Mouse (Mus musculus) CH12F3 (cell line): ENCODE results near the gene Efhd2.

Experiments used
- in situ Hi-C: fragments of 300-500 bp; cut with MboI; formaldehyde crosslinking; loops from 2 replicates; pipeline ENCODE4 v1.14.3; 2020; ENCODE audit warnings: low sequenced_read_pairs

Efhd2 gene

DNA sequence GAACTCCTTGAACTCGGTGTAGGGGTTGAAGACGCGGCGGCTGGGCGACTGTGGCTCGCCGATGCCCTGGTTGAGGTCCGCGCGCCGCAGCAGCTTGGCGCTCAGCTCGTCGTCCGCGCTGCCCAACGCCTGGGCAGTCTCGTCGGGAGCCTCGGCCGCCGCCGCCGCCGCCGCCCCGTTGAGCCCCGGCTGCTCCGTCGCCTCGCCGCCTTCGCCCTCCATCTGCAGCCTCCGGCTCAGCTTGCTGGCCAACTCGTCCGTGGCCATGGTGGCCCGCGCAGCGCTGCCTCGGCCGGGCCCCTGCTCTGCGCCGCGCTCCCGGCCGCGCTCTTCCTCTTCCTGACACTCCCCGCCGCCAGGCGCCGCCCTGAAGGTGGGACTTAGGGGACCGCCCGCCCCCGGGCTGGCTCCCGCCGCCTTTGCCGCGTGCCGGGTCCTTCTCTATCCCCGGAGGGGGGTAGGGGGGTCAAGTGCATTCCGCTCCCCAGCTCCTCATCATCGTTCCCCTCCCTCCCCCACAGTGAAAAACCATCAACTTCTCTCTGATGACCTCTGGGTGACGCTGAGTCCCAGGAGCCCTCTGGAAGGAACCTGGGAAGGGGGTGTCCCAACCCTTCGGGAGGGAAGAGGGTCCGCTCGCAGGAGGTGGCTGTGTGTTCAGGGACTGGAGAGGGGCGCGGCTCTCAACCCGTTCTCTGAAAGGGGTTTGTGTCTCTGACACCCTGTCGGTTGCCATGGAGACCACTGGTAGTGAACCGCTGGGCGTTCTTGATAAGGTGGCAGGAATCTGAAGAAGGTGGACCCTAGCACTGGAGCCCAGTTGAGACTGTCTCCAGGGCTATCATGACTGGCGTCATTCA, at the start of gene Efhd2:
Efhd2 (minus strand) TSS at position 320 of the 860 bp plus-strand sequence.
- in situ Hi-C loops = no loop called here

DNA sequence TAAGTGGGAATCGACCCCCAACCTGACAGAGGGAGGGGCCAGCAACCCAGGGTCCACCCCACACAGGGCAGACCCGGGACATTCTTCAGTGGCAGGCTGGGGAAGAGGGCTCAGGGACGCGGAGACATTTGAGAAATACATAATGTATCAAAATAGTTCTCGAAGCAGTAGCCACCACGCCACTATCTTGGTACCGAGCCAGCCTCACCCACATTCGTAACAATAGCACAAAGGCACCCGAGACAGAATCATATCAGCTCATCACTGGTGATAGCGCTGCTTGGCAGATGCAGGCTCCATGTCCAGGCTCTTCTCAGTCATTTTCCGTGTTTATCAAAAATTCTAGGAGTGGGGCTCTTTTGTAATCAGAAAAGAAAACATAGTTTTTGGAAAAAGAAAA, 49.2 kb upstream of the Efhd2 start:
- in situ Hi-C loops = no loop called here

DNA sequence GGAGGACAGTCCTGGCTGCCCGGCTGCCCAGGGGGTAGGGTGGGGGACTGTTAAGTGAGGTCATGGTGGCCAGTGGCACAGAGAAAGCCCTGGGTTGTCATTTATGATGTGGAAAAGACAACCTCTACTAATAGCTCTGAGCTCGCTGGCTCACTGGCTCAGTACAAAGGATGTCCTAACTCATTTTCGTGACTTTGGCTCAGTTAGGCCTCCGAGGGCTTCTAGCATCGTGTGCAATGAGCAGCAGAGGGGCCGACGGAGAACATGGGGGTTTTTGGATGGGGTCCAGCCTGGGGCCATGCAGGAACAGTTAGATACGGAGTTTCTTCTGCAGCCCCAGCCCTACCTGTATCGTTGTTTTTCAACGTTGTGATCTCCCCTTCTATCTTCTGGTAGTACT, 45.7 kb upstream of the Efhd2 start:
- in situ Hi-C loops = no loop called here

DNA sequence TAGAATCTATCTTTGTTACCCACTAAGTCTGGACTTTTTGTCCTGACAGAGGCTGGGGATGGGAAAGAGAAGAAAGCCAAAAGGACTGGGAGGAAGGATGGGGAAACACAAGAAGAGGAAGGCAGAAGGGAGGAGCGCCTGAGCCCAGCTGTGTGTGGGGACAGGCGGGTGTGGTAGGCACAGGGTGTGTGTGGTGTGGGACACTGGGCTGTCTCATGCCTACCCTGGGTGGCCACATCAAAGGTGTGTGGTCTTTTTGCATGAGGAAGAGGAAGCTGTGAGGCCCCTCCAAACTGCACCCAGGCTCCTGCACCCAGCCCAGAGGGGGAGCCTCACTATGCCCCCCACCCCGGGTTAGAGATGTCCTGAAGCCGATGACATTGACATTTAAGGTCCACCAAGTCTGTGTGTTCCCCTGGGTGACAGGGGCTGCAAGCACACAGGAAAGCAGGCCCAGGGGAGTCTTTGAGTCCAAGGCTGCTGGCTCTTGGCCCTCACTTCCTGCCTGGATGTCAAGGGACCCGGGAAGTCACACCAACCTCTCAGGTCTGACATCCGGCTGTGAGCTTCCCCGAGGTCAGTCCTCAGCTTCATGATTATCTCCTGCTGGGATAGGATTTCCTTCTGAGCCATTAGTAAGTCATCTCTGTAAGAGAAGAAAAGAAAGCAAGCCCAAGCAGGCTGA, 43.2 kb upstream of the Efhd2 start:
- in situ Hi-C loops = no loop called here

DNA sequence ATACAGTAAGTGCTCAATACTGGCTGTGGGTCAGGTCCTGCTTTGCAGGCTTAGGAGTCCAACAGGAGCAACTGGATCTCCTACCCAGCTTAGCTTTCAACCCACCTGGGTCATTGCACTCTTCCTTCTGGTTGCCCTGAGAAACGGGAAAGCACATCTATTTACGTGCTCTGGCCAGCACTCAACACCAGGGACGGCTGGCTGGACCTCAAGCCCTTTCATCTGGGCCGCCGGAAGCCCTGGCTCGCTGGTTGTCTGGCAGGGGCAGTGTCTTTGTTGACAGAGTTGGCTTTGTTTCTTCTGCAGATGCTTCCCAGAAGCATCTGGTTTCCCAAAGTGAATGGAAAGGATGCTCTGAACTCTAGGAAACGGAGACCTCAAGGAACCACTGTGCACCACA, 39.3 kb upstream of the Efhd2 start:
- in situ Hi-C loops = no loop called here

DNA sequence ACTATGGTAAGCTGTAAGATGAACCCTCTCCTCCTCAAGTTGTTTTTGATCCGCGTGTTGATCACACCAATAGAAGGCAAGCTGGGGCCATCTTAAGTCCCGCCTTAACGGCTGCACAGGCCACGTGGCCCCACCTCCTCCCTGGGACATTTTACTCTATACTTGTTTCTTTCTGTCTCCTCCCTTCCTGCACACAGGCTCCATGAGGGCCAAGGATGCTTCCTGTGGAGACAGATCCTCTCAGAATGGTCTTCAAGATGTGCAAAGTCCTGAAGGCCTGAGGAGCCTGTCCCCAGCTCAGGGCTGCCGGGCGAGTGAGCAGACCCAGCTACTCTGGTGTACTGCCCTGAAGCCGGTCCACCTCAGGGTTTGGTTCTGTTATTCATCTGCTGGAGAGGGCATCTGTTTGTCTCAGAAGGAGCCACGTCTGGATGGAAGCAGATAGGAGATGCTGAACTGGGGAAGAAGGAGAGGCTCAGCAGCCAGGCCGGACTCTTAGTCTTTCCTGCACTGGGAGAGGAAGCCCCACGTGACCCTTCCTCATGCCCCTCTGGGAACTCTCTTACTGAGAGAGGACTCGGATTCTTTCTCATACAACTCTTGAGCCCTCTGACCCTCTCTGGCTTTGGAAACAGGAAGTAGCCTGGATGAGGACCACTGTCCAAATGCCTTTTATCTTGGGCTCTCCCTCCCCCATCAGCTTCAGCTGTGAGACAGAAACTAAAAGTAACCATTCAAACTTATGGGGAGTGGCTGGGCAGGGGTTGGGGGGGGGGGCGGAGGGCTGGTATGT, 38.7 kb upstream of the Efhd2 start:
- in situ Hi-C loops = no loop called here

DNA sequence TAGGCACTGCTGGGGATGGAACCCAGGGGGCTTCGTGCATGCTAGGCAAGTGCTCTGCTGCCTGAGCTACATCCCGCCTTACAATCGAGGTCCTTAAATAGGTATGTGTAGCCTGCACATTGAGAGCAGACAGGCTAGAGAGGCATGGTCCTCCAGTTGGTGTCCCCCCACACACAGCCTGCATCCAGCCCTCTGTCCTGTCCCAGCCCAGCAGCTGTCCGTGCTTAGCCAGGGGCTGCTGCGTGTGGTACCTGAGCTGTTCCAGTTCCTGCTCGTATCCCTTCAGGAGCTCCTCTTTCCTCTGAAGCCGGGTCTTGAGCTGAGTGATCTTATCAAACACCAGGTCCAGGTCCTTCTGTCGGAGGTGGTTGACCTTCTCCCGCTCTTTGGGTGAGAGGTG, 30.0 kb upstream of the Efhd2 start:
- in situ Hi-C loops = no loop called here

DNA sequence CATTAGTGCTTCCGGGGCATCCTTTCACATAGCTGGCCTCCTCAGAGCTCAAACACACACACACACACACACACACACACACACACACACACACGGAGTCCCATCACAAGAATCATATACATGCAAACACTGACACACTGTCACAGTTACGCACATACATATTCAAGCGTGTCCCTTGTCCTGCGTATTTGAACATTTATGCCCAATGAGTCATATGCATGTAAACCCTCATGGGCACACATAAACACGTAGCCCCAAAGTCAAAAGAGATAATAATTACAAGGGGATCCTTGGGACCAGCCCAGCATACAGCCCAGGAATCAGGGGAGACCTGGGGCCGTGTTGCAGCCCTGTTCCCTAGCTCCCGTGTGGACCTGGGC, 27.7 kb upstream of the Efhd2 start:
- in situ Hi-C loops = no loop called here

DNA sequence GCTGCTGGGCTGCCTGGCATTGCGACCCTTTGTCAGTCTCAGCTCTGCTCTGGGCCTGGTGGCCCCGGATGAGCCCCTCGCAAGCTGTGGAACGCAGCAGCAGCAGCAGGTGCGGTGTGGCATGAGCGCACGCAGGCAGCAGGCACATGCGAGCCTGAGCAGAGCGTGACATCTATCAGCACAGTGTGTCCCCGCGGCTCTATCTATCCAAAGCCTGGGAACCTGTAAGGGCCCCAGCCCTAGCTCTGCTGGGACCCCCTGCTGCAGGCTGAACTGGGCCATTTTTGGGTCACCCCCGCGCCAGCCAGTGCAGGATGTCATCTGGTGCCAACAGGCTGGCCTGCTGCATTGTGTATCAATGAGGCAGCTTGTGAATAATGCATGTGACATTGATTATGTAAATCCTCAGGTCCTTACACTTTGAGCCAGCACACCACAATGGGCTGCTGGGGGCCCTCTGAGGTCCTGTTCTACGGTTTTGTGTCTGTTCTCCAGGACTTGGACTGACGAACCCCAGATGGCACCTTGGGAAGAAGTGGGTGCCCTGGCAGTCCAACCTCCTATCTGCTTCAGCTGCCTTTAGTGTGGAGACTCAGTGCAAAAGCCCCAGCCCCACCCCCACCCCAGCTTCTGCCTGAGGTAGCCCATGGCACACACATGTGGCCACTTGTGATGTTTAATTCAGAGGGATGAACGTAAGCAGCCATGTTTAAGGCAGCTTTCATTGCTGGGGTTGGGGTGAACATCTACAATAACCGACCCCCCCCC, 27.2 kb upstream of the Efhd2 start:
- in situ Hi-C loops = no loop called here

DNA sequence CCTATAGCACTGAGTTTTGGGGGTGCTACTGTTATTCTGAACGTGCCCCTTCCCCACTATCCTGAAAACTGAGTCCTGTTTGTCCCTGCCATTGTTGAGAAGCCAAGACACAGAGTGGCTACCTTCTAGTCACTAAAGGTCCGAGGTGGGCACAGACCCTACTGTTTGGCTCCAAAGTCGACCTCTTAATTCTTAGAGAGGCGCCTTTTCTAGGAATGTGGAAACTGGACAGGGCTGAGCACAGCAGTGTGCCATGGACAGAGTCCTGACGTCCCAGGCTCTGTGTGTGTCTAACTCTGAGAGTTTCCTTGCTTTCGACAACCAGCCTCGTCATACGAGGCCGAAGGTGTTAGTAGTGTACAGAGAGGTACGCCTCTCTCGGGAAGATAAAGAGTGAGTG, 25.7 kb upstream of the Efhd2 start:
- in situ Hi-C loops = no loop called here

DNA sequence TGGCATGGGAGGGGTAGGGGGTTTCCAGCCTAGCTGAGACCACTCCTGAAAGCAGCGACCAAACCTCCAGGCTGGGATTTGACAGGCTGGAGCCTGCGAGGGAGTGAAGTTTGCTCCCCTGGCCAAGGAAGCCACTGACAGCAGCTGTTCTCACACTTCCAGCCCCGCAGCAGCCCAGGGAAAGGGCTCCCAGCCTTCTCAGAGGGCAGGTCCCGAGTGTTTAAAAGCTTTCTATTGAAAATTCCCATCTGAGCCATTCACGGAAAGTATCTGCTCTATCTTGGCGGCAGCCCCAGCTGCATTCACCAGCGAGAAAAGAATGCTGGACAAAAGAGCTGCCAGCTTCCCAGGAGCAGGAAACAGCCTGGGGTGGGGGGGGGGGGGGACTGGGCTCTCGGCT, 25.2 kb upstream of the Efhd2 start:
- in situ Hi-C loops = no loop called here

DNA sequence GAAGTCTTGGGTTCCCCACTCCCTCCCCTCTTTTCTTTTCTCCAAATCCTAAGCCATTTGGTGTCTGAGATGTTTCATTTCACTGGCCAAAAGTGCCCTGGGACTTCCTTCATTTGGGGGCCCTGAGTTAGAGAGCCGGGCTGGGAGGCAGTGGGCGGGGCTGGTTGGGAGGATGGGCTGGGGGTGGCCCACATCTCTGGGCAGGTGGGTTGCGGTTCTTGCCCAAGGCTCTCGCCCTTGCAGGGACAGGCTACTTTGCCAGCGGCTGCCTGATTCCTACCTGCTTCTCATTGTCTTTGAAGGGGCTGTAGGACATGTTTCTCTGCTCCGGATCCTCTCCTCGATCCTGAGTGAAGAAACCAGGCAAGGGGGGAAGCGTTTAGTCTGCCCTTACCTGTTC, 24.2 kb upstream of the Efhd2 start:
- in situ Hi-C loops = no loop called here

DNA sequence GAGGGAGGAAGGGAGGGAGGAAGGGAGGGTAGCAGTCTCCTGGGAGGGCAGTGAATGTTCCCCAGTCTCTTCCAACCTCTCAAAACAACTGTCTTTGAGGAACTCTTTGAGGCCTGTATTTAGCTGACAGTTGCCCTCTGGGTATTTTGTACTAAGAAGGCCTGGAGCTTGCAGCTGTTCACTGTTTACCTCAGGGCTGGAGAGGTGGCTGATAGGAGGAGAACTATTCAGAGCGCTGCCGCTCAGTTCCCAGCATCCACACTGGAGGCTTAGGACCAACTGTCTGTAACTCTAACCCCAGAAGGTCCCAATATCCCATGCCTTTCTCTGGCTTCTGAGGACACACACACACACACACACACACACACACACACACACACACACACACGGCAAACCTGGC, 23.1 kb upstream of the Efhd2 start:
- in situ Hi-C loops = no loop called here

DNA sequence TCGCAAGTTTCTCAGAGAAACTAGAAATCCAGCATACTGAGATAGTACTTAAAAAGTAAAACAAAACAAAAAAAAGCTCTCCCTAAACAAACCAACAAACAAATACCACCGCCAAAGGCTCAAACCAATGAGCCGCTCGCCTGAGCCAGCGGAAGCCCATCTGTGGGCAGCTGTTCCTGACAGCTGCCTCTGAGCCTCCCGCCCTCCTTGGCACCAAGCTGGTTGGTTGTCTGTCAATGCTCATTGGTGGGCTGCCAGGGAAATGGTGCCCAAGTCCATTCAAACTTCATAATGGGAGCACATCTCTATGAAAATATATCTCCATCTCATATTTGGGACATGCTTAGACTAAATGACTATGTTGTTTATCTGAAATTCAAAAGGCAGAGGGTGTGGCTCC, 22.5 kb upstream of the Efhd2 start:
- in situ Hi-C loops = no loop called here

DNA sequence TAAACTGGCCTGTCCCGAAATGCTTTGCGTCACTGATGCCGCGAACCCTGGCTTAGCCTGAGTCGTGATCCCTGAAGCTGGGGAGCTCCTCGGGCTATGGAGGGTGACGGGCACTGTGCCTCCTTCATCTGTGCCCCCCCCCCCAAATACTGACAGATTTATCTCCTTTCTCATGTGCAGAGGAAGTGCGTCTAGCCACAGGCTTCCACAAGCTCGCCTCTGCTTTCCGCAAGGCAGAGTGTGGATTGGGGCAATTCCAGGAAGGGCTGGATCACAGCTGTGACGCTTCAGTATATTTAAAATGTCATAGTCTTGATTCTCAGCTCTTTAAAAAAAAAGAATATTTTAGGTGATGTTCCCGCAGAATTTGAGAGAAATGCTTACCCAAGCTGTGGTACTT, 21.1 kb upstream of the Efhd2 start:
- in situ Hi-C loops = no loop called here

DNA sequence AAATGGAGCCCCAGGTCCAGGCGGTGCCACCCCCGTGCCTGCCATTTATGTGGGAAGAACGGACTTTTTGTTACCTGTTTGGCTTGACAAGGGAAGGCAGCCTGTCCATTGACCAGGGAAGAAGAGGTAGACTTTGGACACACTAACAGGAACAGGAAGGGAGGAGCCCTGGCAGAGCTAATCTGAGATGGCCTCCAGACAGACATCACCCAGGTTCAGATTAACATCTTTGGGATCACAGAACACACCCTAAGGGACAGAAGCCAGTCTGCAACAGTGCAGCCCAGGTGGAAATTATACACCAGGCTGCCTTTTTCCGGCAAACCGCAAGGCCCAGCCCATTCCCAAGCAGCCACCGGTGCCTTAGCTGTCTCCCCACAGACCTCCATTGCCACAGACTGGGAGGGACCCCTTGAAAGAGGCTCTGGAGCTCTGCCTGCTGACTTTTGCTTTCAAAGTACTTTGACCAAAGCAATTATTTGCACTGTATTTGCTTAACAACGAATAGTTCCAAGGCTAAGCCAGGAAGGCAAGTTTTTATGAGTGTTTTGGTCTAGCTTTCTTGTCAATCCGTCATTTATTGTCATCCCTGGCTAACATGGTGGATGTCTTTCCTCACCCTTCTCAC, 18.6 kb upstream of the Efhd2 start:
- in situ Hi-C loops = no loop called here

DNA sequence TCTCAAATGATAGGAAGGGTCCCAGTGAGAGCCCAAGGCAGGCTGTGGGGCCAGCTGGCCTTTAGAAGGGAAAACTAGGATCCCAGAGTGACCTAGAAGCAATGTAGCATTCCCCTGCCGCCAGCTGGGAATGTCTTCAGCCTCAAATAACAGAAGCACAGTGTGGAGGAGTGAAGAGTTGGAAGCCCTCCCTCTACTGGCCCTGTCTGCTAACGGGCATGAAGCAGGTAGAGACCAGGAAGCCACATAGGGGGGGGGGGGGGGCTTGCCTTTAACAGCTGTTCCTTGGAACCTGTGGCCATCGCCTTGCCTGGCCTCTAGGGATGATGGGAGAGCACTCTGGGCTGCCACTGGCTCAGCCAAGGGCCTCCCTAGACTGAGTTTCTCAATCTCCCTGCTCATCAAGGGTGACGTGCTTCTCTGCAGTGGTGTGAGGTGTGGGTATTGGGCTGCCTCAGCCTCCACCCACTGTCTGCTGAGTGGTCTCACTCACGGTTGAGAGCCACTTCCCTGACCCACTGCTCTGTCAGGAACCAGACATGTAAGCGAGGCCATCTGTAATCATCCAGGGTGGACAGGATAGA, 11.8 kb upstream of the Efhd2 start:
- in situ Hi-C loops = no loop called here

DNA sequence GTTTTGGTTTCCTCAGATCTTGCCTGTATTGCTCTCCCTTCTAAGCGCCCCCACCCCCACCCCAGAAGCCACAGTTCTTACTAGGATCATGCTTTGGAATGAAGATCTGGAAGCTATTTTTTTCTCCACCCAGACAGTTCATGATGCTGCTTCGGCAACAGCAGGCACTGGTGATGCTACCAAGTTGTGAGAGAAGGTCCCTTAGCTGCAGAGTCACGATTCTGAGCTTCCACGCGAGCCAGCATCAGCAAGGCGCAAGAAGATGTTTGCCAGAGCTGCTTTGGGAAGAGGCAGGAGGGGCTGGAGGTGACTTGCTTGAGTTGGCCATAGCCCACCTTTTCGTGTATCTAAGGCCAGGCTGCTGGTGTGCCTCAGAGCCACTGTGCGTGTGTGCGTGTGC, 10.7 kb upstream of the Efhd2 start:
- in situ Hi-C loops = no loop called here

DNA sequence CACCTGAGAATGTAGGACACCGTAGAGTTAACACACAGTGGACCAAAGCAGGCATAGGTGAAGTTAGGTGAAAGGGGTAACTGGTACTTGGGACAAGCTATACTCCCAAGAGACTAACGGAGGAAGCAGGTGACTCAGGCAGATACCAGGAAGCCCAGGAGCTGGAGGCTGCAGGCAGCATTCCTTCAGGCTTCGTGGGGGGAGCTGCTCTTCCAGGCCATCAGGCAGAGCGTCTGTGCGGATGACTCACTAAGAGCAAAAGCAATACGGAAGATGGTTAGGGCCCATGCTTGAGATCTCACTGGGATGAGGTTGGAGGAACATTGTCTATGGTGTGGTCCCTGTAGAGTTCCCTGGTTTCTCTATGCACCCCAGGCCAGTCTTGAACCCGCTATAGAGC, 8.1 kb upstream of the Efhd2 start:
- in situ Hi-C loops = no loop called here

DNA sequence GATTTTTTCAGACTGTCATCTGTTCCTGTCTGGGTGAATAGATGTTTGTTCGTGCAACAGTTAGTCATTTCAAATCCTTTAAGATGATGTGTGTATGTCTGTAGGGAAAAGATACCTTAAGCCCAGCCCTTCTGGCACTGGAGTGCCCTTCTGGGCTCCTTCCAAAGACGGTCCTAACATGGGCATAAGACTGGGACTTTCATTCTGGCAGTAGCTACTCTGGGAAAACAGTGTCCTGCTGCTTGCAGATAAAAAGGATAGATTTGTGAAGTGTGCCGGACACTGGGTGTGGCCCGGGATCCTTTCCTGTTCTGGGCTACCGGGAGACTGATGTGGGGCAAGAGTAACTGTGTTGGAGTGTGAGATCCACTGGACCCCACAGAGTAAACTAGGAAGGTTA, 7.2 kb upstream of the Efhd2 start:
- in situ Hi-C loops = no loop called here
